Mouse (Mus musculus) brain, embryonic 18.5 days (tissue): ENCODE results near the gene Smim27.

Experiments
- DNase-seq: peaks from one replicate; pipeline ENCODE4 v3.0.0-alpha.2; 2012; ENCODE audit warnings: low read depth, low spot score

The Smim27 gene

DNA sequence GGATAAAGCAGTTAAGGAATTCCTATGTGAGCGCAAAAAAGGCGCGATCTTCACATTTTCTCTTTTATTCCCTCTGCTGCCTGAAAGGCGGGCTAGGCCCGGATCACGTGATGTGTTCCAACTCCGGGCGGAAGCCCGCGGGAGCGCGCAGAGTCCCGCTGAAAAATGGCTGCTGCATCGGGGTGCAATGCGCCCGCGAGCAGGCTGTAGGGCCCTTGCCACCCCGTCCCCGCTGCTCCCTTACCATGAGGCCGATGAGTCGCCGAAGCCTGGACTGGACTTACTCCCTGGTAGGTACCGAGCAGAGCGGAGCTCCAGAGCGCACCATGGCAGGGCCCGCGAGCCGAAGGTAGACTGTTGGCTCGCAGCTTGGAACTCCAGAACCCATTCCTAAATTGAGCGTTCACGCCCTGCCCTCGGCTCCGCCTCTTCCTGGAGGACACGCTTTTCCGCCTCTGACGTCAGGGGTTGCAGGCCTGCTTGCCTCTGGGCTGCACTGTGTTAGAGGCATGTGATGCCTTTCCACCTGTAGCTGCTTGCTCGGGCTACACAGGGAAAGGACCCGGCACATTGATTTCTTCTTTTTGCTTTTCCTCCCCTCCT lies at the start of gene Smim27, which contains the start of gene Topors:
Gene Smim27 (plus strand): TSS at position 150 of the 603 bp plus-strand sequence.
Gene Topors (minus strand): TSS at position 421 of the 603 bp plus-strand sequence.
- DNase-seq, result peak; percentile 94

DNA sequence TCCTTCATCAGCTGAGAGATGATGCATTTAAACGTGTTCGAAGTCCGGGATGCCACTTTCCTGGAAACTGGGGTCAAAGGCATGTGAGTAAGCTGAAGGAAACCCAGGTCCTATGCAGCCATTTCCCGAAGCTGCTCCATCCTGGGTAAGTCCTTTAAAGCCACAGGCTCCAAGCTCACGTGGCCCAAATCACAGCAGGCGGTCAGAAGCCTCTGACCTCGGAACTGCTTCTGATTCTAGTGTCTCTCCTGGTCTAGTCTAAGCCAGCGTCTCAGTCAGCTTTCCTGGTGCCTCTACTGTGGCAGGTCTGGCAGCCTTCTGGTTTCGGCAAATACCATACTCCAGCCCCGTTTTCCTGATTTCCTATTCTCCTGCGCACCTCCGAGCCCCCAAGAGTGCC lies 48.9 kb upstream of the Smim27 start:
- no peak for DNase-seq

DNA sequence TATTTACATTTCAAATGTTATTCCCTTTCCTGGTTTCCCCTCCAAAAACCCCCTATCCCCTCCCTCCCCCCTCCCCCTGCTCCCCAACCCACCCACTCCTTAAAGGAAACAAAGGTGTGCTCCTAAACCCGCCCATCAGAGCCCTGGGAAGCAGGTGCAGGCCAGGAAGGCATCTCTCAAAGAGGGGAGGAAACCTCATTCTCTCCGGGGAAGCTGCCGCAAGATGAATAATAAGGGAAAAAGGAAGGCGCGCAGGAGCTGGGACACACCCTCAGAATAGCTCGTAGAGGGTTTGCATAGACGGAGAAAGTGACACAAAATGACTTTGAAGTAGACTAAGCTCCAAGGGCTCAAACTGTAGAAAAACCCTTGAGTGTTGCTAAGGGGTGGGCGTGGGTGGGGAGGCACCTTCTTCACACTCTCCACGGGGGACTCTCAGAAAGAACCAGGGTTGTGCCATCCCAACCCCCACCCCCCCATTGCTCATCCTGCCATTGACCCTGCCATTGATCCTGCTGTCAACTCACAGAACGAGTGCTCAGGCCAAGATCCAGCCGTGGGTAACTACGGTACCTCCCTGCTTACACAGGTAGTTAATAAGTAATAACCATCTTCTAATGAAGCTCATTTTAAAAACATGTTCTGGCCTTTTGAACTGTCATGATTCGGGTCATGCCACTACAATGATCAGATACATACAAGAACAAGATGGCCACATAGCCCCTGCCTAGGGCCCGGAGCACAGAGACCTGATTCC lies 48.2 kb upstream of the Smim27 start:
- no peak for DNase-seq

DNA sequence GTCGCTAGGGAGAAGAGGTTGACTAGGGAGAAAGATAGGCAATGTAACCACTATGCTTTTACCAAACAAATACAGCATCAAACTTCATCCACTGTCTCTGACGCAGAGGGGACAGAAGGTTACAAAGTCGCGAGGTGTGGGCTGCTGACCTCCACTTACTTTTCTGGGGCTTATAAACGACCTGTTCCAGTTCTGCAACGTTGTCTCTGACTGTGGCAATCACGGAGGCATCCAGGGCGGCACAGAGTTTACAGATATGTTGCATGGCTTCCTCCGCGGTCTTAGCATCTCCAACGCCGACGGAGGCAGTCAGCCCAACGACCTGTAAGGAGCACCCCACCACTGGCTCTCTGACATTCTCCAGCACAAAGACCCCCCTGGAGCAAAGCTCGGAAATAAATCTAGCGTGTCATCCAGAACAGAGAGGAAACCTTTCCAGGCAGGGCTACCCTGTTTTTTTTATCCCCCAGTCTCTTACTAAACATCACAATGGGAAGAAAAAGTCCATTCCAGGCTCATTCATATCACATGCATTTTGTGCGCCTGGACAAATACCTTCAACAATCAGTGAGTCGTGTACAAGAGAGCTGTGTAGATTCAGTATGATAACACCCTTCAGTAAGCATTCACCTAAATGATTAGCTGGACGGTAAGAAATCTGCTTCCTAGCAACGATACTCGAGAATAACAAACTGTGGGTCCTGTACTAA lies 47.3 kb upstream of the Smim27 start:
- no peak for DNase-seq

DNA sequence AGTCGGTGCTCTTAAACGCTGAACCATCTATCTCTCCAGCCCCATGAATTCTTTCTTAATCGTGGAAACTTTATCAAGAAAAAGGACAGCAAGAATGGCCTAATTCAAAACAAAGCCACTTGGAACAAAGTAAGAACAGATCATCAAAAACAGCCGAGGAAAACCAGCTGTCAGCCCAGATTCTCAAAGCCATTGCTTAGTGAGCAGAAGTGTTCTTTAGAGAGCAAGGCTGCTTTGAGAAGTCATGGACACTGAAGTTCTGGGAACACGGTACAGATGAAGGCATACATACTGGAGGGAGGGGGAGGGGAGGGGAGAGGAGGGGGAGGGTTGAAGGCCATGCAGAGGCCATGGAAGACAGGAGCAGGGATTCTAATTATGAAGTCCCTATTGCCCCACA lies 43.3 kb upstream of the Smim27 start:
- no peak for DNase-seq

DNA sequence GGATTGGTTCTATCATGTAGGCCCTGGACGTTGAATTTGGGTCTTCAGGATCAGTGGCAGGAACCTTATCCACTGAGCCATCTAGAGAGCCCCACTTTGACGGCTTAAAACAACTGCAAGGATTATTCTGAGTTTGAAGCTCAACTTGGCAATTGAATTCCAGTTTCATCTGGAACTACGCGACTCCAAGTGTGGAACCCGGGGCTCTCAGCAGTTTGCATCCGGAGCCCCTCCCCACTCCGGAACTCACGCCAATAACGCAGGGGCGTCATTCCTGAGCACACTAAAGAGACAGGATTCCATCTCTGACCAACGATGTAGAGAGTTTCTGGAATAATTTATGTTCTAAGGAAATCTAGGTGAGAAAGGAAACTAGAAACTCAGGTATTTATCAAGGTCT lies 42.2 kb upstream of the Smim27 start:
- no peak for DNase-seq

DNA sequence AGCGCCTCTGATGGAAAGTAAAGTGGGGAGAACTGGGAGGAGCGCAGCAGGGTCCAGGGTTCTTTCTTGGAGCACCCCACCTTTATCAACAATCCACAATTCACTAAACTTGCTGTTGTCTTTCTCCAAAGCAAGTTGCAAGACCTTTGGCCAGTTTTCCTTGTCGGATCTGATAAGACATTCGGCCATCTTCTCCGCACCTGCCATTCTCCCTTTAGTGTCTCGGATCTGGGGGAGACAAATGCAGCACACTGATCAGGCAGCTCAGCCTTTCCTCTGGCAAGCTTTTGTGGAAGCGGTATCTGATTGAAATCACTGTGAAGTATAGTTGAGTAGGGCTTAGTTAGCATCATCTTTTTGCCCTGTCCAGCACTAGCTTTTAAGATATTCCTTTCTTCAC lies 41.5 kb upstream of the Smim27 start:
- DNase-seq, result no peak

DNA sequence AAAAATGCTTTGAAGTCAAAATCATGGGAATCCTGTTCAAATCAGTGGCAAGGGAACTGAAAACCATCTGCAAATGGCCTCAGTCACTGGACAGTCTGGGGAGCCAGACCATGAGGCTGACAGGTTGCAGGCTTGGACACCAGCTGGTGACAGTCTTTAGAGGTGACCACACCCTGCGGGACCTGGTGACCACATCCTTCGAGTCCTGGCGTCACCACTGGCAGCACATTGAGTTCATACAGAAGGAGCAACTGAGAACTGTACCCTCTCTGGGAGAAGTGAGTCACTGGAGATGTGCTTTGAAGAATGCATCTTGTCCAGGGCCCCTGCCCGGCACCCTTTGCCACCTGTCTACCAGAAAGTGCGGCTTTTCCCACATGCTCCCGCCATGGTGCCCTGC lies 39.7 kb upstream of the Smim27 start:
- DNase-seq, result no peak

DNA sequence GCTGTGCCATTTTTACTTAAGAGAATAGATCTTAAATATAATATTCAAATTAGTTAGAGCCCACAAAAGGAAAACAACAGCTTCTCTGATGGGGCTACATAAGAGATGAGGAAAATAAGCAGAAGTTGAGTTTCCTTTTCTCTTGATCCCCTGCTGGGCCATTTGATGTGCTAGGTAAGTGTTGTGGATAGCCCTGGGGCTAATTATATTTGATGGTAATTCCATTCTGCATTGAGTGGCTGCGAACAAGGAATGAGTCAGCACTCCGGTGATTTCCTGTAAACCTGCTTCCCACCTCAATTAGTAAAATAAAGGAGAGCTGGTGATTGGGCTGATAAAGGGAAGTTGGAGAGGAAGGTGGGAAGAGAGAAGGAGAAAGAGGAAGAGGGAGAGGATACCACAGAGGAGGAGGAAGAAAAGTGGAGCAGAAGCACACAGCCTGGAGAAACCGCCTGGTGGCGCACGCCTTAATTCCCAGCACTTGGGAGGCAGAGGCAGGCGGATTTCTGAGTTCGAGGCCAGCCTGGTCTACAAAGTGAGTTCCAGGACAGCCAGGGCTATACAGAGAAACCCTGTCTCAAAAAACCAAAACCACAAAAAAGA lies 36.2 kb upstream of the Smim27 start:
- no peak for DNase-seq

DNA sequence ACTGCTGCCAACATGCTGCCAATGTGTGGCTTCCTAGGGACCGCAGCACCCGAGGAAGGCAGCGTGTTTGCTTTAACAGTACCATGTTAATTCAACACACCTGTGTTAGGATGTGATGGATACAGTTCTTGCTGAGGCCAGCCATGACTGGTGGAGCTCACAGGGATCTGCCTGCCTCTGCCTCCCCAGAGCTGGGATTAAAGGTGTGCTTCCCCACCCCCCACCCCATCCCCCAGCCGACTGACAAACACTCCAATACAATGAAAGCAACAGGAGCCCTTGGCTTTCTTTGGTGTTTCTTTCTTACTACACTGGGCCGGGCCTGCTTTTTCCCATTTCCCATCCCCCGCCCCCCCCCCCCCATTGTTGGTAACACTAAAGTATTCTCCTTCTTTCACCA lies 35.1 kb upstream of the Smim27 start:
- no peak for DNase-seq

DNA sequence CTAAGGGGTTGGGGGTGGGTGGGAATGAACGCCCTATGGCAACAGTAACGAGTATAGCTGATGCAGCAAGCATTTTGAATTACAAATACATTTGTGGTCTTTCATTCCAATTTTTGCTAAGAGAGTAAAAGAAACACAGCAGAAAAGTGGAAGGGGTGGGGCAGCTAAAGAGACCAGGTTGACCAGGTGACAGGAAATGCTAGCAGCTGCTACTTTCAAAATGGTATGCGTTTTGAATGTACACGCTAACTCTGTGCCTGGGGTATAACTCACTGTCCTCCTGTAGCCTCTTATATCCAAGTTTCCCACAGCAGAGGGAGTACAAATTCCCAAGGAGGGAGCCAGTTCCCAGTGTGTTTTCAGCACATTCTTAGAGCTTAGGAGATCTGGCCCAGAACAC lies 32.5 kb upstream of the Smim27 start:
- DNase-seq, result no peak

DNA sequence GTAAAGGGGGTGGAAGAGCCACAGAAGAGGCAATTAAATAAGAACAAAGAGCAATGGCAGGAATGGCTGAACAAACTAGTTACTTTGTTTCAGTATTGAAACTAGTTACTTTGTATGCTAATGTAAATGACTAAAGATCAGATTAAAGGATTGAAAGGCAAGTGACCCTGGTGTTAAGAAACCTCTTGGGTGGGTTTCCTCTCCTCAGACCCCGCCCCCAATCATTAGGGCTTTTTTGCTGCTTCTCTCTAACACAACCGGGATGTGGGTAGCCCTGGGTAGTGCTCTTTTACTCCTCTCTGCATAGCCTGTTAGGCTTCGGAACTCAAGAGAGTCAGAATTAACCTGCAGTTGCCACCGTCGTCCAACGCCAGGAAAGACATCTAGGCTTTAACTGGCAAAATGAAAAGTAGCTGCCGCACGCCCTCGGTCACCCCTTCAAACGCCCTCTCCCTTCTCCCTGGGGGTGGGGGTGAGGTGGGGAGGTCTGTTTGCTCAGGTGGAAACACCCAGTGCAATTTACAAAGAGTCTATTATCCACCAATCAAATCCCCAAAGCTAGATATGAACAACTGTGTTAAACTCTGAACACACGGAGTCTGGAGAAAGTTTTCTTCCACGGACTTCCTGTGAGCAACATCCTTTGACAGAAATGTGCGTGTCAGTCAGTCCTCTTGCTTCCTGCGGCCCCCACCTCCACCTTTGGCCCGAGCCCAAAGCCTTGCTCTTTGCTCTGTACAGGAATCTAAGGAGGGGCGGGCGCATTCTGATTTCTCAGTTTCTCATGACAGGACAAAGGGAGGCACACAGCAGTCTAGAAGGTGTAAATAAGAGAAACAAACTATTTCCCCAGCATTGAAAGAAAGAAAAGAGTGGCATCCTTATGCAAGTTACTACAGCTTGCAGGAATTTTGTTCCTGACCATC lies 30.6 kb upstream of the Smim27 start:
- no peak for DNase-seq

DNA sequence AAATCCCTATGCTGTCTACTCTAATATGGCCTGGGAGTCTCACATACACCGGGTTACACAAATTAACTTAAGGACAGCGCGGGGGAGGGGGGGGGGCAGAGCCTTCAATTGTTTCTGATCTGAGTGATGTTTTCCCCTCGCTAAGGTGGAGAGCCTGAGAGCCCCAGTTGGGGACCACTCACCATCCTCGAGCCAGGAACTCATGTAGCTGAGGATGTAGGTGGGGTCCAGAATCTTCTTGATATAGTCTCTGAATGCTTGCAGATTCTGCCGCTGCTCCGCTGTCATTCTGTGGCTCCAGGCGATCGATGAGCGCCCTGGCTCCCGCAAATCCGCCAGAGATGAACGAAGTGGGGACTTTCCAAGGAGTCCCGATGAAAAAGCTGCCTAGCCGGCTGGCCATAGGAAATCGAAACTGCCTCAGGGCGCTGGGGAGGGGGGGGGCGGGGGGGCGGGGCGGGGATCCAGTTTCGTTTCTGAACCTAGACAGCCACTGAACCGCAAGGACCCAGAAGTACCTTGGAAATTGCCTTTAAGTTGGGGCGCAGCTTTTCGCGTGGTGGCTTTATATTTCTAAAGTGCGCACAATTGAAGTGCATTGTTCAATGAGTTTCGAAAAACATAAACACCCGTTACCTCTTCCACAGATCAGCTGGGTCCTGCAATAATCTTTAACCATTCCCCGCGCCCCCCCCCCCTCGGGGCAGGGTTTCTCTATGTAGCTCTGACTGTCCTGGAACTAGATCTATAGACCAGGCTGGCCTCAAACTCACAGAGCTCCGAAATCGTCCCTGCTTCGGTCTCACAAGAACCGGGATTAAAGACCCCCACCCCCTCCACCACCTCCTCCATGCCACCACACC lies 29.7 kb upstream of the Smim27 start, which contains the start of gene Ddx58:
Gene Ddx58 (minus strand): TSS at position 420 of the 863 bp plus-strand sequence.
- peak; percentile 1 for DNase-seq

DNA sequence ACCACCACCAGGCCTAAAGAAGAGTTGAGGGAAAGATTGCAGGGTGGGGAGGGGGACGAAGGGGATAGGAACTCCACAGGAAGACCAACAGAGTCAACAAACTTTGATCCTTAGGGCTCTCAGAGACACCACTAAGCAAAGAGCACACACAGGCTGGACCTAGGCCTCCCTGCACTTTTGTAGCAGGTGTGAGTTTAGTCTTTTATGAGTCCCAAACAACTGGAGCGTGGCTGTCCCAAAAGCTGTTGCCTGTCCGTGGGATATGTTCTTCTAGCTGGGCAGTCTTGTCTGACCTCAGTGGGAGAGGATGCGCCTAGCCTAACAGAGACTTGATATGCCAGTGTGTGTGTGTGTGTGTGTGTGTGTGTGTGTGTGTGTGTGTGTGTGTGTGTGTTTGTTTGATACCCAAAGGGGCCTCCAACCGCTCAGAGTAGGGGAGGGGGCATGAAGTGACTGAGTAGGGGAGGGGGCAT lies 29.1 kb upstream of the Smim27 start:
- DNase-seq, result no peak

DNA sequence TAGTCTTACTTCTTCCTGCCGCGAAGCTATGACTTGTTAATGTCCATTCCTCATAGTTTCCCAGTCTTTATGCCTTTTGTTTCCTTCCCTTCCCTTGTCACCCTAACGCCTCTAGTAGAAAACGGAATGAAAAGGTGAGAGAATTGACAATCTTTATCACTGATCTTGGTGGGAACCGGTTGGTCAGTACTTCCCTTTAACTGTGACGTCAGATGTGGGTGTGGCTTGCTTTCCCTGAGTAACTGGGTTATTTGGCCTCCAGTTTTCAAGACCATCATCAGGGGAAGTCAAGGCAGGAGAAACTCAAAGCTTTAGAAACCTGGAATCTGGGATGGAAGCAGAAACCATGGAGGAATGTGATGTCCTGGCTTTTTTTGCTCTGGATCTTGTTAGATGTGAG lies 27.5 kb upstream of the Smim27 start:
- DNase-seq, result no peak

DNA sequence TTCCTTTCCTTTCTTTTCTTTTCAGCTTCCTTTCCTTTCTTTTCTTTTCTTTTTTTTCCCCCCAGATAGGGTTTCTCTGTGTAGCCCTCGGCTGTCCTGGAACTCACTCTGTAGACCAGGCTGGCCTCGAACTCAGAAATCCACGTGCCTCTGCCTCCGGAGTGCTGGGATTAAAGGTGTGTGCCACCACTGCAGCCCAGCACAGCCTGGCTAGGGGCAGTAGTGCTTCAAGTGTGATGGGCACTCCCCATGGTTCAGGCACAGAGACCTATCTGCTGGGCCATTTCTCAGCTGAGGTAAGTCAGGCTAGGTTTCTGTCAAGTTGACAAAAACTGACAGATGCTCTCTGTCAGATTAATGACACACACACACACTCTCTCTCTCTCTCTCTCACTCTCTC lies 26.4 kb upstream of the Smim27 start:
- no peak for DNase-seq

DNA sequence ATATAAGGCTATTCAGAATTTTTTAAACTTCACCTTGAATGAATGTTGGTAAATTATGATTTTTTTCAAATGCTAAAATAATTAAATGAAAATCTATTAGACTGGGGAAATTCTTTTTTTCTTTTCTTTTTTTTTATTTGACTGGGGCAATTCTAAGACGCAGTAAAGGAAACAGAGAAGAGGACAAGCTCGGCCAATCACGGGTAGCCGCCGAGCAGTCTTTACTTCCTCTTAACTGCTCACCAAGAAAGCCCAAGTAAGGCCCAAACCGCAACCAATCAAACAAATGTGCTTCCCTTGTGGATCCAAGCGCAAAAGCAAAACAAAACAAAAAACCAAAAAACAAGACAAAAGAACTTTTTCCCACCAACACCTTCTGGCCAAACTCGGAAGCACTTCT lies 25.3 kb upstream of the Smim27 start:
- no peak for DNase-seq

DNA sequence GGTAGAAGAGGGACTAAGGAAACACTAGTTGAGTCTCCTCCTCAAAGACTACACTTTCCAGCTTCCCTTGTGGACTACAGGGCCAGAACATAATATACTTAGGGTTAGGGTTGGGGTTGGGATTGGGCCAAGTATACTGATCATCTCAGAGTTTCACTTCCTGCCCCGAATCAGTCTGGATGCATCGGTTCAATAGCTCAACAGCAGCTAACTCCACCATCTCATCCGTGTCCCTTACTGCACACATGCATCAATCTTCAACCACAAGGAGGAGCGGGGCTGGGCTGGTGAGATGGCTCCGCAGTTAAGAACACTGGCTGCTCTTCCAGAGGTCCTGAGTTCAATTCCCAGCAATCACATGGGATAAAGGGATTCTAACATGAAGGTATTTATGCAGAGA lies 18.4 kb upstream of the Smim27 start:
- DNase-seq, result no peak

DNA sequence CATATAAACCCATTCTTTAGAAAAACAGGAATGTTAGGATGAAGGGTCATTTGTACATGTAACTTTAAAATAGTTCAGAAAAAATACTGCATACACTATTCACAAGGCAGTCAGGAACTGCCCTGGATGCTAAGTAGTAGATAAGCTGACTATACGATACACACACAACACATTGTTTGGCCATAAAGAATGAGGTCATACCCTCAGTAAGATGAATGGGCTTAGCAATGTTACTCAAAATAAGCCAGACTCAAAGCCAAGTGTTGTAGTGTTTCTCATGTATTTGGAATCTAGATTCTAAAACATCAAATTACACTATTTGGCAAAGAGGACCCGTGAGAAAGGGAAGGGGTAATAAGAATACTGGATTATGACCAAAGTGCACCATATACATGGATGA lies 15.6 kb upstream of the Smim27 start:
- no peak for DNase-seq
